Mouse (Mus musculus) layer of hippocampus, adult 11-12 months (tissue): ENCODE data around the gene Gstt2.

Source experiments
- DNase-seq: peaks from one replicate; pipeline ENCODE4 v3.0.0; 2022; ENCODE audit warnings: low spot score

Gene Gstt2

DNA sequence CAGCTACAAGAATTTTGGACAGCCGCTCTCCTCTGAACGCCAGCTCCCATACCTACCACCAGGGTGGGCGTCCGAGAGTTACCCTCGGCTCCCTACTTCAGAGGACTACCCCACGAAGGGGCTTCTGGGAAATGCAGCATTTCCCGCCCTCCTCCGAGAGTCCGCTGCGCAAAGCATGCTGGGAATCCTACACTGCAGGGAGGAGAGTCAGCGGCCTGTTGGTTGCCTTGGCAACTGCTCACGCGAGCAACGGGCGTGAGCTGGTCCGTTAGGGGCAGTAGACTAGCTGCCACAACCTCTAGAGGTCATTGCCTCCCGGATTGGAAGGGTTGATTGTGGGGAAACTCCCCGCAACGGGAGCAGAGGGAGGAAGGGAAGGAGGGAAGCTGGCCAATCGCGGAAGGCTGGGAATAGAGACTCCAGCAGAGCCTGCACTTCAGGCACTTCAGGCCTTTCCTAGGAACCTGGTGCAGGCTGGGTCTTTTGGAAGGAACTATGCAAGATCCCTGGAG is at the start of gene Gstt2:
Gene Gstt2 (minus strand): TSS at position 177 of the 512 bp plus-strand sequence.
- peak; percentile 92 for DNase-seq

GRCm38 (mm10) chr10:75884742-75885141 is 47.5 kb upstream of the Gstt2 start:
- DNase-seq = no peak

- DNase-seq = peak; percentile 84
Measured at GRCm38 (mm10) chr10:75883232-75883552, 46.0 kb upstream of the Gstt2 start.

- DNase-seq = no peak
Measured at GRCm38 (mm10) chr10:75882433-75883231, 45.4 kb upstream of the Gstt2 start.

- no peak for DNase-seq
Measured at GRCm38 (mm10) chr10:75881578-75882432, 44.6 kb upstream of the Gstt2 start.

- DNase-seq = no peak
Measured at GRCm38 (mm10) chr10:75880771-75881577, 43.8 kb upstream of the Gstt2 start.

DNA sequence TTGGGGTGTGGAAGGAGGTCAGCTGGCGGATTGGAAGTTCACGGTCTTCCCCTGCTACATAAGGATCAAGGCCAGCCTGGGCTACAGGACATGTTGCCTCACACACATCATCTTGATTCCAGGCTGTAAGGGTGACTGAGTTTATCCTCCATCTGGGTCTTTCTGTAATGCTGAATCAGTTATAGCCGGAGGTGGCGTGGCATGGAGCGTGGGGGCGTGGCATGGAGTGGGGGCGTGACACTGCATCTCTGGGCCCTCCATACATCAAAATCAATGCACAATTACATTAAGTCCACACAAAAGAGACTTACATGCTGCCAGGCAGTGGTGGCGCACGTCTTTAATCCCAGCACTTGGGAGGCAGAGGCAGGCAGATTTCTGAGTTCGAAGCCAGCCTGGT is 43.1 kb upstream of the Gstt2 start:
- no peak for DNase-seq

DNA sequence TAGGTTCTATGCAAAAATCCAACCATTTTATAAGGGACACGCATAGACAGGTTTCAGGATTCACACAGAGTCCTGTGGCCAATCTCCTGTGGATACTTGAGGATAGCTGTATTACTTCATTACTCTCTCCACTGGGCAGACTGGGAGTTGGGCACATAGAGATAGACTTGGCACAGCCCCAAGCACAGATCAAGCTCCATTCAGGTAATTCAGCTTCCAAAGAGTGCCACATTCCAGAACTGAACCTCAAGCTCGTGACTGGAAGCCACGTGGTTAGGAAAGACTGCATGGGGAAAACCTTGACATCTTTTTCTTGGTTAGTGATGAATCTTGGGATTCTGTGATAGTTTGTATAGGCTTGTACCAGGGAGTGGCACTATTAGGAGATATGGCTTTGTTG is 41.6 kb upstream of the Gstt2 start:
- DNase-seq = no peak

- DNase-seq = no peak
Measured at GRCm38 (mm10) chr10:75873543-75874170, 36.4 kb upstream of the Gstt2 start.

- peak; percentile 91 for DNase-seq
Measured at GRCm38 (mm10) chr10:75872915-75873542, 35.8 kb upstream of the Gstt2 start.

GRCm38 (mm10) chr10:75872025-75872914 is 35.0 kb upstream of the Gstt2 start:
- DNase-seq = no peak

DNA sequence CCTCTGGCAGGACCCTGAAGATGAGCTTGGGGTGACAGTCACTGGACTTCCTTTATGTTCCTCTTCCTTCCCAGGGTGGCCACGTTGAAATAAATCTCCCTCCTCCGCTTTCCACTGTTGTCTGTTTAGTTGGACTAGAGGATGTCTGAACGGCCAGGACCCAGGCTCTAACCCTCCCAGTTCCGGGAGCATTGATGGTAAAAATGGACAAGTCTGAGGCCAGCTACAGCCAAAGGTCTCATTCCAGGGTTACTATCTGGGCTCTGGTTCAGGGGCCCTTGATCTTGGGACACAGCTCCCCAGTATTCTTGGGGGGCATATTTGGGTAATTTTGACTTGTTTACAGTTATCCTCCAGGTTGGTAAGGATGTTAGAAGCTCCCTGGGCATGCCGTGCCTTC is 24.4 kb upstream of the Gstt2 start:
- DNase-seq = no peak

- DNase-seq = peak; percentile 29
Measured at GRCm38 (mm10) chr10:75860746-75861145, 23.5 kb upstream of the Gstt2 start.

DNA sequence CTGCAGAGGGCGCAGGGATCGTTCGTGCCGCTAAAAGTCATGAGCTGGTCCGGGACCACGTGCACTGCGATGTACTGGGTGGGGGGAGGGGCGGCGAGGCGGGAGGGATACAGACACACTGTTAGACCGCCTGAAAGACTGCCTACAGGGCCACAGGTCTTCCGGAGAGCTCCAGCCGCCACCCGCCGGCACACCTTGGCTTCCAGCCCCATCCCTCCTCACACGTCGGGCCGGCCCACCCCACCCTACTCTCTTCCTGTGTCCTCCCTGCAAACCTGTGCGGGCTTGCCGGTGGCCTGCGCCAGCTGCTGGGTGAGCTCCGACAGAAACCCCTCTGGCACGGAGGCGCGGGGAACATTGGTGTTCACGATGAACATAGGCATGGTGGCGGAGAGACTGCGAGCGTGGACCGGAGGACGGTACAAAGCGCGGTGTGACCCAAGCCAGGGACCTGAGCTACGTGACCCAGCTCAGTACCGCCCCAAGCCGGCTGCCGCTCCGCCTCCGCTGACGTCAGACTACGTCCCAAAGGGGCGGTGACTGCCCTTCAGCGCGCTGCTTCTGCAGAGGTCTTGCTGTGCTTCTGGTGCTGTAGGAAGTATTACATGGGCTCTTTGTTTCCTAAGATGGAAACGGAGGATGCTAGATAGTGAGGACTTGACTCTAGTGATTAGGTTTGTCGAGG is 22.7 kb upstream of the Gstt2 start, which contains the start of gene Mif:
Gene Mif (minus strand): TSS at position 455 of the 685 bp plus-strand sequence.
- peak; percentile 85 for DNase-seq

DNA sequence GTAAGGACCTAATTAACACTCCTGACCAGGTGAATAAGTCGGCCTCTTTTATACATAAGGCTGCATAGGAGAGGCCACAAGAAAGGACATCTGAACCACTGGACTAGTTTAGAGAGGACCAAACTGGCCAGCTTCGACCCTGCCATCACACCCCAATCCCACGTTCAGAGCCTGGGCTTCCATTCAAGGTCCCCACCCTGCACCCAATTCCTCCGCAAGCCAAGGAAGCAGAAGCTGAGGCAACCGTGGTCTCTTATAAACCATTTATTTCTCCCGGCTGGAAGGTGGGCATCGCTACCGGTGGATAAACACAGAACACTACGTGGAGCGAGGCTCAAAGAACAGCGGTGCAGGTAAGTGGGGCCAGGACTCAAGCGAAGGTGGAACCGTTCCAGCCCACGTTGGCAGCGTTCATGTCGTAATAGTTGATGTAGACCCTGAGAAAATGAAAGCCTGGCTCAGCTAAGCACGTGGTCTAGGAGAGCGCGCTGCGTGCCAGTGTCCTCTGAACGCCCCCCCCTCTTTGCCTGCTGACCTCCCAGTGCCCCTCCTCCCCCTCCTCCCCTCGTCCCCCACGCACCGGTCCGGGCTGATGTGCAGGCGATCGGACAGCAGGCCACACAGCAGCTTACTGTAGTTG is 22.0 kb upstream of the Gstt2 start:
- DNase-seq = peak; percentile 47

DNA sequence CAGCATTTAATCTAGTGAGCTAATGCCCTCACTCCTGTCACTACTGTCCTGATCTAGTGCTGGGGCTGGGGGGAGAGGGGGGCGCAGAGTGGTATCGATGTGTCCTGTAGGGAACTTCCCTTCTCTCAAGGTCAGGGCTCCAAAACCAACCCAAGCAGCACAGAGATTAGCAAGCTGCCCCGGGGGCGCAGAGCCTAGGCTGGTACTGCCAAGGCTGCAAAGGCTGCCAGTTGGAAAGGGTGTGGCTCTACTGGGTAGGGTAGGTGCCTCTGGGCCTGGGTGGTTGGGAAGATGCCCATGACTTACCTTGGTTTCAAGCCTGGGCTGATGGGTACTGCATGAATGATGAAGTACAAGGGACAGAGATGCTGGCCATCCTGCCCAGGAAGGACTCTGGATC is 20.4 kb upstream of the Gstt2 start:
- no peak for DNase-seq

- DNase-seq = no peak
Measured at GRCm38 (mm10) chr10:75856976-75857375, 19.8 kb upstream of the Gstt2 start.

DNA sequence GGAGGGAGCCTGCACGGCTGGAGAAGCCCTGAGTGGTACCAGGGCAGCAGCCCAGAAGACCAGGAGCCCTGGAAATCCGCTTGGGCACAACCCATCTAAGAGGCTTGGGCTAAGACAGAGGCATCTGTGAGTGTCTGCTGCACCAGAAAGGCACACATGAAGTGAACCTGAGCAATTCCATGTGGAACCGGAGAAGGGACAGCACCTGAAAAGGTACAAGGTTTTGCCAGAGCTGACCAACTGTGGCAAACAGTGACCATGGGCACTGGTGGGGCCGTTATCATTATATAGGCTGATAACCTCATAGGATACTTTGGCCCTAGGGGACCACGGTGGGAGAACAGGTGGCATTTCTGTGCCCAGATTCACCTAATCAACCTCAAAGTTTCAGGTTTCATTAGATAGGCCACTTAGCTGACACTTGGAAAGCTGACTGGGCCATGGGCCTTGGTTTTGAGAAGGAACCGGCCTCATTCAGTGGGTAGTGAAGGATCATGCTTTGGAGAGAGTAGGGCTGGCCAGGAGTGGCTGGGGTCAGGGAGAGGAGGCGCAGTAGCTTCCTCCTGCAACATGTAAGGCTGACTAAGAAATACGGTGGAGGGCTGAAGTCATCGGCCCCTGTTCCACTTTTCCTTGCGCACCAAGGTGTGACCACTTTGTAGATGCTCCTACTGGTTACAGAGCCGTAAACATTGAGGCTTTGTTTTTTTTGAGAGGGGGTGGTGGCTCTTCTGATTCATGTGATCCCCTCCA is 19.1 kb upstream of the Gstt2 start:
- no peak for DNase-seq
